8 mouse cellular contexts compared by ENCODE assay signal in genomic region chr2:11113191-11113590, GRCm38 (mm10). TPM values are rescaled to one million over a fixed set of nuclear protein-coding genes. Genes with fewer than 3 reads are reported as not detected.
DNase-seq lines count a peak whose midpoint lies in the region; ATAC-seq lines count a peak whose summit lies in the region.

No protein-coding gene starts in this region.

- no peak for ATAC-seq in forebrain, embryonic 11.5 days (replicated peaks; ENCODE audit: low FRiP score)
- ATAC-seq in forebrain, embryonic 16.5 days, result no peak; the same call in 1 of the 2 replicates
- 0 out of 2 replicates have a peak, but pooled peaks have one; percentile 46 for ATAC-seq in hindbrain, embryonic 13.5 days (ENCODE audit: low FRiP score)
- ATAC-seq in midbrain, embryonic 11.5 days (ENCODE audit: low FRiP score), result peak; percentile 35; the same call in 1 of the 2 replicates

- H3K4me1 ChIP-seq in forebrain, embryonic 11.5 days (replicated peaks; ENCODE audit: control insufficient read depth, insufficient read depth, low read length), result no peaks in the 10 kb centered on the region
- H3K4me1 ChIP-seq in forebrain, embryonic 16.5 days (replicated peaks; ENCODE audit: control insufficient read depth, insufficient read depth, low read length), result no peaks in the 10 kb centered on the region
- no peaks in the 10 kb centered on the region for H3K4me1 ChIP-seq in hindbrain, embryonic 13.5 days (replicated peaks)
- H3K4me1 ChIP-seq in midbrain, embryonic 11.5 days (ENCODE audit: control insufficient read depth, insufficient read depth, low read length), result no peaks in the 10 kb centered on the region

- H3K27me3 ChIP-seq in forebrain, embryonic 11.5 days (ENCODE audit: control insufficient read depth, insufficient read depth, low read length), result no peaks in the 10 kb centered on the region
- no peaks in the 10 kb centered on the region for H3K27me3 ChIP-seq in forebrain, embryonic 16.5 days (replicated peaks; ENCODE audit: control insufficient read depth, insufficient read depth, low read length)
- no peaks in the 10 kb centered on the region for H3K27me3 ChIP-seq in hindbrain, embryonic 13.5 days
- H3K27me3 ChIP-seq in midbrain, embryonic 11.5 days (ENCODE audit: control insufficient read depth, insufficient read depth, low read length), result no peaks in the 10 kb centered on the region

- H3K27ac ChIP-seq in forebrain, embryonic 11.5 days (ENCODE audit: low read depth, low read length), result no peak overlapping the region
- no peak overlapping the region for H3K27ac ChIP-seq in forebrain, embryonic 16.5 days (ENCODE audit: low read length)
- no peak overlapping the region for H3K27ac ChIP-seq in hindbrain, embryonic 13.5 days
- no peak overlapping the region for H3K27ac ChIP-seq in midbrain, embryonic 11.5 days (ENCODE audit: low read depth, low read length)

- DNase-seq in forebrain, embryonic 11.5 days (ENCODE audit: low spot score), result peak; percentile 49
- DNase-seq in ES-CJ7 (ENCODE audit: low read depth, low spot score), result peak; percentile 66
- peak; percentile 72 for DNase-seq in embryo, embryonic 10 days (ENCODE audit: low spot score)
- peak; percentile 21 to 56 for DNase-seq in layer of hippocampus, postnatal 10 days (ENCODE audit: low spot score in 2 of 2)
- DNase-seq in midbrain, embryonic 11.5 days (ENCODE audit: low spot score, missing footprints), result peak; percentile 93
- DNase-seq in testis, postnatal 10 days (ENCODE audit: low spot score), result peak; percentile 49

- H3K9me3 ChIP-seq in forebrain, embryonic 11.5 days (ENCODE audit: control insufficient read depth, low read length), result no peaks in the 10 kb centered on the region
- no peaks in the 10 kb centered on the region for H3K9me3 ChIP-seq in forebrain, embryonic 16.5 days (ENCODE audit: control insufficient read depth, low read length)
- H3K9me3 ChIP-seq in hindbrain, embryonic 13.5 days, result no peaks in the 10 kb centered on the region
- H3K9me3 ChIP-seq in midbrain, embryonic 11.5 days (ENCODE audit: control insufficient read depth, low read length), result no peaks in the 10 kb centered on the region

- no peak overlapping the region for H3K4me3 ChIP-seq in forebrain, embryonic 11.5 days (ENCODE audit: low read depth, low read length)
- no peak overlapping the region for H3K4me3 ChIP-seq in forebrain, embryonic 16.5 days (replicated peaks; ENCODE audit: low read length)
- H3K4me3 ChIP-seq in hindbrain, embryonic 13.5 days, result no peak overlapping the region
- H3K4me3 ChIP-seq in midbrain, embryonic 11.5 days (ENCODE audit: low read depth, low read length), result no peak overlapping the region

- no peak overlapping the region for H3K9ac ChIP-seq in forebrain, embryonic 11.5 days (ENCODE audit: low read length)
- no peak overlapping the region for H3K9ac ChIP-seq in forebrain, embryonic 16.5 days (replicated peaks; ENCODE audit: low read depth, low read length)
- no peak overlapping the region for H3K9ac ChIP-seq in hindbrain, embryonic 13.5 days
- no peak overlapping the region for H3K9ac ChIP-seq in midbrain, embryonic 11.5 days (ENCODE audit: low read length)

- no peak overlapping the region for H3K4me2 ChIP-seq in forebrain, embryonic 11.5 days (ENCODE audit: low read depth, low read length, severe bottlenecking)
- no peak overlapping the region for H3K4me2 ChIP-seq in forebrain, embryonic 16.5 days (ENCODE audit: low read length)
- H3K4me2 ChIP-seq in hindbrain, embryonic 13.5 days, result no peak overlapping the region
- H3K4me2 ChIP-seq in midbrain, embryonic 11.5 days, result no peak overlapping the region

- no peaks in the 10 kb centered on the region for H3K36me3 ChIP-seq in forebrain, embryonic 11.5 days (ENCODE audit: control insufficient read depth, insufficient read depth, low read length)
- H3K36me3 ChIP-seq in forebrain, embryonic 16.5 days (ENCODE audit: control insufficient read depth, insufficient read depth), result no peaks in the 10 kb centered on the region
- H3K36me3 ChIP-seq in hindbrain, embryonic 13.5 days, result no peaks in the 10 kb centered on the region
- no peaks in the 10 kb centered on the region for H3K36me3 ChIP-seq in midbrain, embryonic 11.5 days (ENCODE audit: control insufficient read depth, insufficient read depth, low read length)

- WGBS in forebrain, embryonic 11.5 days, result 43% methylated on average over 8 of the region's 8 CpGs
- WGBS in forebrain, embryonic 16.5 days, result 41% methylated on average over 8 of the region's 8 CpGs
- WGBS in hindbrain, embryonic 13.5 days, result 48% methylated on average over 8 of the region's 8 CpGs
- WGBS in midbrain, embryonic 11.5 days, result 48% methylated on average over 8 of the region's 8 CpGs

RNA-seq across cellular contexts. Expression of gene Prkcq, which starts 58.7 kb away (rescaled TPM):
- 1.4 TPM in 2 replicates for polyA plus RNA-seq in forebrain, embryonic 11.5 days (2014; fragmentation: Nextera tagmentation; extraction: Ambion mirVana)
- 3.0 and 4.4 TPM in 2 replicates for polyA plus RNA-seq in forebrain, embryonic 16.5 days (2015; fragmentation: Nextera tagmentation; extraction: Ambion mirVana)
- 6.6 and 7.2 TPM in 2 replicates for polyA plus RNA-seq in hindbrain, embryonic 13.5 days (2015; fragmentation: Nextera tagmentation; extraction: Ambion mirVana)
- 10 to 100 TPM; 11.6 to 11.7 TPM for total RNA-seq in layer of hippocampus, postnatal 10 days (2021)
- polyA plus RNA-seq in midbrain, embryonic 11.5 days (2014; fragmentation: Nextera tagmentation; extraction: Ambion mirVana), result 2.3 and 2.5 TPM in 2 replicates

Comparison
In these comparisons a context has a peak if more than half of its experiments do, and no peak if none do; other contexts are left out.
1. ATAC-seq: peak in hindbrain, embryonic 13.5 days (single experiment) and midbrain, embryonic 11.5 days (single experiment); none in forebrain, embryonic 11.5 days (single experiment) and forebrain, embryonic 16.5 days (single experiment).
2. DNase-seq: peak in every context shown above with its lines; median percentile 93 in midbrain, embryonic 11.5 days; 72 in embryo, embryonic 10 days; 66 in ES-CJ7; 49 in forebrain, embryonic 11.5 days; 49 in testis, postnatal 10 days; 38 in layer of hippocampus, postnatal 10 days.